Mouse (Mus musculus) macrophage (primary cell): ENCODE measurements around the gene Bcl2. TPM values are rescaled to one million over a fixed set of nuclear protein-coding genes. Genes with fewer than 3 reads are reported as not detected.
A peak's percentile ranks its signal among the peaks of the same experiment; 100 is the strongest.
"Not testable (repeated sequence)": the region's sequence is repeated elsewhere in the genome, so short reads cannot be mapped to it uniquely, and the experiment has no call there.

Experiments used
- H3K27ac ChIP-seq: fragments of 350-480 bp; formaldehyde crosslinking; 2 replicates; pipeline ENCODE4 v1.9.0; 2021
- H3K36me3 ChIP-seq: fragments of 350-480 bp; formaldehyde crosslinking; 2 replicates; pipeline ENCODE4 v1.9.0; 2021; ENCODE audit errors: inconsistent target
- H3K4me3 ChIP-seq: fragments of 350-480 bp; formaldehyde crosslinking; 2 replicates; pipeline ENCODE4 v1.9.0; 2021; ENCODE audit errors: inconsistent target
- H3K79me2 ChIP-seq: fragments of 350-480 bp; formaldehyde crosslinking; 2 replicates; pipeline ENCODE4 v1.9.0; 2021; ENCODE audit errors: inconsistent target
- WGBS: methylation state at CpG from one replicate; pipeline ENCODE4 v1.1.7; 2026; ENCODE audit warnings: inconsistent platforms; ENCODE audit not compliant: missing documents; 5-methylcytosine and 5-hydroxymethylcytosine counted together
- polyA plus RNA-seq: library from polyadenylated mRNA; stranded (reverse); fragments of 250-400 nt; gene quantifications from 3 replicates; pipeline ENCODE4 v1.2.4, GENCODE M21; 2018; ENCODE audit warnings: inconsistent platforms

Bcl2 gene
- polyA plus RNA-seq, 1 experiment from 2014 or later: 3.0 TPM

GRCm38 (mm10) chr1:106735586-106735985 is 21.5 kb upstream of the Bcl2 start:
- H3K36me3 ChIP-seq: 0 out of 2 replicates have a peak, but pooled peaks cover 10% of the 10 kb centered on the region
- H3K4me3 ChIP-seq: no peak overlapping the region
- WGBS: 13% methylated on average over 1 of the region's 2 CpGs
- no peaks in the 10 kb centered on the region for H3K79me2 ChIP-seq
- no peak overlapping the region for H3K27ac ChIP-seq

DNA sequence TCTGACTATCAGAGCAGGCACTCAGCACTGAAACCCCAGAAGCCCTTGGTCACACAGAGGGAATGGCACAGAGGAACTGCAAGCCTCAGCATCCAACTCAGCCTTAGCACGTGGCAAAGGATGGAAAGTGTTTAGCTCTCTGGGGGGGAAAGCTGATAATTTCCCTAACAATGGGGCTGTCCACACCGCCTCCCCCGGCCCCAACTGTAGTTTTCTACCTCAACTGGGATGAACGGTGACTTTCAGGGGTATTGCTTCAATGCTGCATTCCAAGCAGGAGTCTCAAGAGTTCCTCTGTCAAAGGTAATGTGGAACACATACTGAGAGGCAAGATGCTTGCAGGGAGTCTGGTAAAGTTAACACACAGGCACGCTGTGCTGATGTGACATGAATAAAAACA is 8.0 kb upstream of the Bcl2 start:
- H3K79me2 ChIP-seq: no peaks in the 10 kb centered on the region
- H3K4me3 ChIP-seq: no peak overlapping the region
- no peaks in the 10 kb centered on the region for H3K36me3 ChIP-seq
- 97% methylated on average over 5 of the region's 5 CpGs for WGBS
- no peak overlapping the region for H3K27ac ChIP-seq

GRCm38 (mm10) chr1:106717736-106718135 is 3.7 kb upstream of the Bcl2 start:
- H3K79me2 ChIP-seq: peaks cover 10% of the 10 kb centered on the region; the same call in 1 of the 2 replicates
- H3K36me3 ChIP-seq, H3K4me3 ChIP-seq, H3K27ac ChIP-seq: not testable (repeated sequence)
- 72% methylated on average over 7 of the region's 7 CpGs for WGBS

DNA sequence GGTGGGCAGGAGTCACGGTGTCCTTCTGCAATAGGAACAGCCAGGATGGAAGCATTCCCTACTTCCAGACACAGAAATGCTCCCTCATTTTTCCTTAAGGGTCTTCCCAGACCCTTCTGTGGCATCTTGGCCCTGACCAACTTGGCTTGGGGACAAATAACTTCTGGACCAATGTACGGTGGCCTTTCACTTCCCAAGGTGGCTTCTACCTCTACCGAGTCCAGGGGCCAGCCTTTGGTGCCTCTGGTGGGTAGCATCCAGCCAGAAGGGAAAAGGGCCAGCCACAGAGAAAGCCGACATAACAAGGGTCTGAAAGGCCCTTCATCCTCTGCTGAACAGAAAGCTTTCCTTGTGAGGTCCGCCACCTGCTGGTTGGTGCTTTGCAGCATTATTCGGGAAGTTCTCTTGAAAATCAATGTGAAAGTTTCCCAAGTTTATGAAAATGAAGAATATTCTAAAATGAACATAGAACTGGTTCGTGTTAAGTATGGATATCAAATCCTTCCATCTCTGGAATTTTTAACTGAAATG is 3.1 kb upstream of the Bcl2 start:
- 35% methylated on average over 7 of the region's 7 CpGs for WGBS
- H3K27ac ChIP-seq: no peak overlapping the region
- H3K36me3 ChIP-seq: no peaks in the 10 kb centered on the region

DNA sequence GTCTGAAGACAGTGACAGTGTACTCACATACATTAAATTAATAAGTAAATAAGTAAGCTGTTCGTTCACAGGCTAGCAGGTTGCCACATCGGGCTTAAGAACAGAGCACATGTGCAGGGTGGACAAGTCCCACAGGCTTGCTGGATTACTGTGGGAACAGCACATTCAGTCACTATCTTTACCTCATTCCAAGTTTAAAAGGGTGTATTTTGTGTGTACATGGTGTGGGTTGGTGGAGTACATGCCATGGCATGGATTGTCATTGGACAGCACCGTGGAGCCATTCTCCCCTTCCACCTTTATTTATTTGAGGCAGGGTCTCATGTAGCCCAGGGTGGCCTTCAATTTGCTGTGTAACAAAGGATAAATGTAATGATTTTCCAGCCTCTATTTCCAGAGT is 2.1 kb upstream of the Bcl2 start:
- 91% methylated on average over 3 of the region's 3 CpGs for WGBS
- peaks cover 15% of the 10 kb centered on the region; the same call in 1 of the 2 replicates for H3K79me2 ChIP-seq
- no peak overlapping the region for H3K27ac ChIP-seq
- no peak overlapping the region for H3K4me3 ChIP-seq
- no peaks in the 10 kb centered on the region for H3K36me3 ChIP-seq

More for the DNA sequence above, 3.1 kb upstream of the Bcl2 start:
- peaks cover 15% of the 10 kb centered on the region; the same call in 1 of the 2 replicates for H3K79me2 ChIP-seq
- no peak overlapping the region for H3K4me3 ChIP-seq

GRCm38 (mm10) chr1:106715111-106716083 is 1.3 kb upstream of the Bcl2 start:
- no peak overlapping the region for H3K4me3 ChIP-seq
- H3K79me2 ChIP-seq: peaks cover 19% of the 10 kb centered on the region; the same call in 1 of the 2 replicates
- no peak overlapping the region for H3K27ac ChIP-seq
- H3K36me3 ChIP-seq: no peaks in the 10 kb centered on the region
- 88% methylated on average over 13 of the region's 13 CpGs for WGBS

GRCm38 (mm10) chr1:106714530-106714981 is 482 bp upstream of the Bcl2 start:
- 4% methylated on average over 21 of the region's 21 CpGs for WGBS
- Histone ChIP-seq H3K27ac (0 out of 2 replicates have a peak overlapping the region, but pooled peaks have one; percentile 29), H3K4me3 (peak overlapping the region; percentile 23), H3K79me2 (peaks cover 28% of the 10 kb centered on the region; the same call in 1 of the 2 replicates), H3K36me3 (no peaks in the 10 kb centered on the region)

DNA sequence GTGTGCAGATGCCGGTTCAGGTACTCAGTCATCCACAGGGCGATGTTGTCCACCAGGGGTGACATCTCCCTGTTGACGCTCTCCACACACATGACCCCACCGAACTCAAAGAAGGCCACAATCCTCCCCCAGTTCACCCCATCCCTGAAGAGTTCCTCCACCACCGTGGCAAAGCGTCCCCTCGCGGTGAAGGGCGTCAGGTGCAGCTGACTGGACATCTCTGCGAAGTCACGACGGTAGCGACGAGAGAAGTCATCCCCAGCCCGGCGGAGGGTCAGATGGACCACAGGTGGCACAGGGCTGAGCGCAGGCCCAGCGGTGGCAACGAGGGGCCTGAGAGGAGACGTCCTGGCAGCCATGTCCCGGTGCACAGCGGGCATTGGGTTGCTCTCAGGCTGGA is 1.7 kb downstream of the Bcl2 start:
- 9% methylated on average over 22 of the region's 22 CpGs for WGBS
- Histone ChIP-seq H3K4me3 (peak overlapping the region; percentile 67), H3K36me3 (no peaks in the 10 kb centered on the region), H3K27ac (no peak overlapping the region), H3K79me2 (peaks cover 33% of the 10 kb centered on the region; the same call in 1 of the 2 replicates)

DNA sequence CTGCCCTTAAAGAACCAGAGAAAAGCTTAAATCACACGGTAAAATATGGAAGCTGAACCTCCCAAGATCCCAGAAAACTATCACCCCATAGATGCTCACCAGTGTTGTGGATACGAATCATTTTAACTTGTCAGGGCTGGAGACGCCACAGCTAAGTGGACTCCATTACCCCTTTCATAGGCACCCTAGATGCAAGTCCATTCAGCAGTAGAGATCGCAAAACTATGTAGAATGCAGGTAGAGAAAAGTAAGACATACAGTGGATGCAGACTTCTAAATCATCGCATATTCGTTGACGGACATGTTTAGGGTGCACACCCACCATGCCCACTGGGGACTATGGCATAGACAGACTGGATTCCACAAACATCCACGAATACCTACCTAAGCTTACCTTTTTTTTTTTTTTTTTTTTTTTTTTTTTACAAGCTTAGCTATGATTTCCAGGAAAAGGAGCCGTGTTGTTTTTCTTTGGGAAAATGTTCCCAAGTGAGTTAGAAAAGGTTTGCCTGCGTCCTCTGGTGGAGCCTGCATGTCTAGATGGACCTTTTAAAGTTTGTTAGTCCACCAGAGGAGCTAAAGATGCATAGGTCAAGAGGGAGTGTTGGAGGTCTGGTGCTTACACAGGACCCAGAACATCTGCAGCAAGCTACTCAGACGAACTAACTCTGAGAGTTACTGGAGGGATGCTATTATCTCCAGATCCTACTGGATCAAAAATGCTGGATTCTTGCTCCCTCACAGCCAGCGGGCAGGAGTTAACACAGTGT is 2.5 kb downstream of the Bcl2 start:
- peaks cover 33% of the 10 kb centered on the region; the same call in 1 of the 2 replicates for H3K79me2 ChIP-seq
- no peaks in the 10 kb centered on the region for H3K36me3 ChIP-seq
- H3K4me3 ChIP-seq: peak overlapping the region; percentile 67; the same call in 1 of the 2 replicates
- no peak overlapping the region for H3K27ac ChIP-seq
- 66% methylated on average over 11 of the region's 12 CpGs for WGBS

- Histone ChIP-seq H3K36me3 (no peaks in the 10 kb centered on the region), H3K4me3 (no peak overlapping the region)
- WGBS: 67% methylated on average over 7 of the region's 7 CpGs
Observed at GRCm38 (mm10) chr1:106710202-106710601, 3.9 kb downstream of the Bcl2 start.

GRCm38 (mm10) chr1:106707036-106707880 is 6.8 kb downstream of the Bcl2 start:
- H3K79me2 ChIP-seq: peaks cover 23% of the 10 kb centered on the region; the same call in 1 of the 2 replicates
- no peaks in the 10 kb centered on the region for H3K36me3 ChIP-seq
- 61% methylated on average over 6 of the region's 6 CpGs for WGBS
- no peak overlapping the region for H3K27ac ChIP-seq
- H3K4me3 ChIP-seq: no peak overlapping the region

More at GRCm38 (mm10) chr1:106710202-106710601, 3.9 kb downstream of the Bcl2 start:
- peaks cover 33% of the 10 kb centered on the region; the same call in 1 of the 2 replicates for H3K79me2 ChIP-seq
- no peak overlapping the region for H3K27ac ChIP-seq

GRCm38 (mm10) chr1:106703183-106703582 is 10.9 kb downstream of the Bcl2 start:
- Histone ChIP-seq H3K79me2 (peaks cover 4% of the 10 kb centered on the region; the same call in 1 of the 2 replicates), H3K36me3 (no peaks in the 10 kb centered on the region), H3K27ac (no peak overlapping the region), H3K4me3 (no peak overlapping the region)
- 53% methylated on average over 3 of the region's 3 CpGs for WGBS

DNA sequence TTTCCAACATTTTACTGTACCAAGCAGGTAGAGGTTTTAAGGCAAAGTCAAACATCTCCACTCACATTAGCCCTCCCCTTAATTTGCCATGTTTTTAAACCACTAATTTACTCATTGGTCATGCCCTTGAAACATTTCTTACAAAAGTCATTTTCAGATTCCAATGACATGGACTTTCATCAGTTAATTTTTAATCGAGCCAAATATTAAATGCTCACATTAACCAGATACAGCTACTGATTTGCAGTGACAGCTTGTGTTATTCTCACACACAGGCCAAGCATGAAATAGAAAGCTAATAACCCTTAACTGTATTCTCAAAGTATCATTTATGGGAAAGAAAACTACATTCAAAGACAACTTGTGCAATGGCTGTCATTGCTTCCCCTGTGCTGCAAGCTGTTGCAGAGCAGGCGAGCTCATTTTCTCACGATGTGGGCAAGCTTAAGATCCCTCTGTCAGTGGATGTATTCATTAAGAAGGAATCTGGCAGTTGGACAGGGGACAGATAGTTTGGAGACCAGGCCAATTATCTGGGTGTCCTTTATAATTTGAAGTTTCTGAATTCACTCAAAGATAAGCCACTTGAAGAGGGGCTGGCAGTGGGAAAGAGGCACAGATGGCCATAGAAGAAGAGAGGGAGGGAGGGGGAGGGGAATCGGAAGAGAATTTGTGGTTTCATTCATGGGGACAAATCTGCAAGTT is 11.5 kb downstream of the Bcl2 start:
- peaks cover 4% of the 10 kb centered on the region; the same call in 1 of the 2 replicates for H3K79me2 ChIP-seq
- no peak overlapping the region for H3K27ac ChIP-seq
- H3K36me3 ChIP-seq: no peaks in the 10 kb centered on the region
- WGBS: 54% methylated on average over 4 of the region's 4 CpGs
- no peak overlapping the region for H3K4me3 ChIP-seq
